Mouse (Mus musculus): ENCODE results near the gene Snrnp35.
A peak's percentile ranks its signal among the peaks of the same experiment; 100 is the strongest.
"Not testable (repeated sequence)": the region's sequence is repeated elsewhere in the genome, so short reads cannot be mapped to it uniquely, and the experiment has no call there.

Snrnp35 gene

DNA sequence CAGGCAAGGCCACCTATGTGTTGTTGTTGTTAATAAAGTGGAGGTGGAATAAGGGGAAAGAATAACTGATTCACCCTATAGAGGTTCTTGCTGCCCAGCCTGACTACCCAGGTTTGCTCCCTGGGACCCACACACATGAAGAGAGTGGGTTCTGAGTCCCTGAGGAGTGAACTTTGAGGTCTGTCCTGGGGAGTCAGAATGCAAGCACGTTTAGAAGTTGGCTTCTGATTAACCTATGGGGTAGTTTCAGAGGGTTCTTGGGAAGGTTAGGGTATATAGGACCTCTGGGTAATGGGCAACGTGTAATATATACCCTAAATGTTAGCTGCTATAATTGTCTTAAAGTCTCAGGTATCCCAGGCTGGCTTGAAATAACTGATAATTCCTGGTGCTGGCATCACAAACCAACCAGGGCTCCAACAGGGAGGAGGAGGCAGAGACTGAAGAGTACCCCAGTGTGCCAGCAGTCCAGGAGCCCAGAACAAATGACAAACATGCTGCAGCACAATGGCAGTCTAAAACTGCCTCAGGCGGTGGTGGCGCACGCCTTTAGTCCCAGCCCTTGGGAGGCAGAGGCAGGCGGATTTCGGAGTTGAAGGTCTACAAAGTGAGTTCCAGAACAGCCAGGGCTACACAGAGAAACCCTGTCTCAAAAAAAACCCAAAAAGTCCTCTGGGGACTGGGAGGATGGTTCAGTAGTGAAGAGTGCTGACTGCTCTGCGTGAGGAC lies 20.5 kb upstream of the Snrnp35 start:
- no peak for DNase-seq (ENCODE audit: low read depth)

DNA sequence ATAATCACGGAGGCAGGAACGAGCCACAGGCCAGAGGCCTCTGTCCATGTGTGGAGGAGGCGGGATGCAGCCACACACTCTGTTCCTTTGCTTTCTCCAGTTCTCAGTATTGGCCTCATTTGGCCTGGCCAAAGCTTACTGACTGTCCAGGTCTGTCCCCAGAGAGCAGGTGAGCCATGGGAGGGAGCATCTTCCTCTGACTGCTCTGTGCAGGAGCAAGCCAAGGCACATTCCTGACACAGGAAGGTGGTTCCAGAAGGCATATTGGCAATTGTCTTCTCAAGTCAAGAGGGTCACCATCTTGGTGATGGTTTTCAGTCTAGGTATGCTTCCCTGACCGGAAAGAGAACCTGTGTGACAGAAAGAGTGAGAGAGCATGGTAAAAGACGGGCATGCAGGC lies 19.5 kb upstream of the Snrnp35 start:
- no peak for DNase-seq (ENCODE audit: low read depth)

DNA sequence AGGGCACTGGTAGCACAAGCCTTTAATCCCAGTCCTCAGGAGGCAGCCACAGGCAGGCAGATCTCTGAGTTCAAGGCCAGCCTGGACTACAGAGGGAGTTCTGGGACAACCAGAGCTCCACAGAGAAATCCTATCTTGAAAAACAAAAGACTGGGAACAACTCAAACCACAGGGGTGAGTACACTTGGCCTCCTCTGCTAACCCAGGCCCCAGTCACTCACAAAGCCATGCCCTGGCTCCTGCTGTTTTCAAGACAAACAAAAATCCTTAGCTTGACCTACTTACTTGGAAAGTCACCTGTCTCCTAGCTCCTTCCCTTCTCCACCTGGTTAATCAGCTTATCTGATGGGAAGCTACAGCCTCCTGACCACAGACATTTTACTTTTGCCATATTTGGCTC lies 18.0 kb upstream of the Snrnp35 start:
- no peak for DNase-seq (ENCODE audit: low read depth)

DNA sequence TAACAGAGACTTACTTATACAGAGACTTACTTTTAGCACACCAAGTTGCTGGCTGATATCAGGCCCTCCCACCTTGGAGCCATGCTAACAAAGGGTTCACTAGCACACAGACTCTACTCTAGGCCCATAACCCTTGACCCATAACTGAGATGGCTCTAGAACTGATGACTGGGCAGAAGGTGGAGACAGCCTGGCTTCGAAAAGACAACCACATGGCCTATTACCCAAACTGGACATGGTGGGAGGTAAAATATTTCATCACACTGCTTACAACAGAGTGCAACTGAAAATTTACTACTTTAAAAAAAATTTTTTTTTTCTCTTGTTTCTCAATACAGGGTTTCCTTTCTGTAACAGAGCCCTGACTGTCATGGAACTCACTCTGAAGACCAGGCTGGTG lies 15.2 kb upstream of the Snrnp35 start:
- peak; percentile 70 for DNase-seq (ENCODE audit: low read depth)

DNA sequence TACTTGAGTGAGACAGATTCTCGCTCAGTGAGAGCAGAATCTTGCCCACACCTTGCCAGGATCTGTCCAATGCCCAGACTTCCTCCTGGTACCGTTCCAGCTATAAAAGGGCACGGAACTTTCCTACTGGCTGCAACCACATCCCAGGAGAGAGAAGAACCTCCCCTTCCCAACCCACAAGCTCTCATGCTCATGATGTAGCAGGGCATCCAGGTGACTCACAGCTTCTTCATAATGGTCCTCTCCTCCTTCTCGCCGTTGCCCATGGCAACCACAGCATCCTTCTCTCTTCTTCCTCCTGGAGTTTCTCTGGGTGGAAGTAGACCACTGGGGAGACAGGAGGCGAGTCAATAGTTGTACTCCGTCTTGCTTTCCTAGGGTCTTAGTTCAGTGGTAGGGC lies 14.6 kb upstream of the Snrnp35 start:
- no peak for DNase-seq (ENCODE audit: low read depth)

DNA sequence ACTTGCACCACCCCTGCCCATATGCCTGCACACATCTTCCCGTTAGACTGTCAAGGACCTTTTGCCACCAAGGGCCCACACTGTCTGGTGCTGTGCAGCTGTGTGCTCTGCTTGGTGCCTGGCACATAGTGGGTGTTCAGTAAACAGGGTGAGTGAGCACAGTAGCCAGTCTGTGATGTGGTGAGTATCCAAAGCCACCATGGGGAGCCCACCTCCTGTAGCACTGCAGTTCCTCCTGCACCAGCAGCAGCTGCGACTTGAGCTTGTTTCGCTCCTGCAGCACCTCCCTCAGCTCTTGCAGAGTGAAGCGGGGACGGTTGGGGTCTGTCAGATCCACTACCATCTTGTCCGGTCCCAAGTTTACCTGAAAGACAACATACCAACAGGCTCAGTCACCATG lies 13.4 kb upstream of the Snrnp35 start:
- no peak for DNase-seq (ENCODE audit: low read depth)

DNA sequence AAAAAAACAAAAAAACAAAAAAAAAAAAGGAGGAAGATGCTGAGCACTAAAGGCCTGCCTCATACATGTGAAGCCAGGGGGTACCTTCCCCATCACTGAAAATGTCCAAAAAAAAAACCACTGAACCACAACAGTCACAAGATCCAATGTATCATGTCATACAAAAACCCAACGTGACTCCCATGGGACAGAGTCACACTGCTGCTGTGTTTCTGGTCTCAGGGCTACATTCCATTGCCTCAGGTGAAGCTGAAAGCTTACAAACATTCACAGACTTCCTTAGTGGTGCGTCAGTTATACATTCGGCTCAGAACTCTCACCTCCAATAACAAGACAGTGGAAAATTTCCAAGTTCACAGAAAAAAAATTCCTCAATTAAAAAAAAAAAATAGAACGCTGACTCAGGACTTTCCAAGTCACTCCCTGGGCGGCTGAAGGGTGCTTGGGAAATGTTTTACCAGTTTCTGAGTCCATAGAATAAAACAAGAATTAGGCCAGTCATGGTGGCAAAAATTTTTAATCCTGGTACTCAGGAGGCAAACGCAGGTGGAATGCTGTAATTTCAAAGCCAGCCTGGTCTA lies 12.3 kb upstream of the Snrnp35 start:
- no peak for DNase-seq (ENCODE audit: low read depth)

DNA sequence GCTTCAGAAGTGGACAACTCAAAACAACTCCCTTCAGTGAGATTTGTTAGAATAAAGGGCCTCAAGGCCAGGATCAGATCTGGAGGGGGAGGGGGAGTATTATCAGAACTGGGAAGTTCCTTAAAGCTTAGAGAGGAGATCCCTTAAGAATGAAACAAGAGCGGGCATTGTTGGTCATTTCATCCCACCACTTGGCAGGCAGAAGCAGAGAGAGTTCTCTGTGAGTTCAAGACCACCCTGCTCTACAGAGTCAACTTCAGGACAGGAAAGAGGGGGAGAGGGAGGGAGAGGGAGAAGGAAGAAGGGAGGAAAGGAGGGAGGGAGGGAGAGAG lies 4.1 kb upstream of the Snrnp35 start:
- DNase-seq (ENCODE audit: low read depth) = no peak

DNA sequence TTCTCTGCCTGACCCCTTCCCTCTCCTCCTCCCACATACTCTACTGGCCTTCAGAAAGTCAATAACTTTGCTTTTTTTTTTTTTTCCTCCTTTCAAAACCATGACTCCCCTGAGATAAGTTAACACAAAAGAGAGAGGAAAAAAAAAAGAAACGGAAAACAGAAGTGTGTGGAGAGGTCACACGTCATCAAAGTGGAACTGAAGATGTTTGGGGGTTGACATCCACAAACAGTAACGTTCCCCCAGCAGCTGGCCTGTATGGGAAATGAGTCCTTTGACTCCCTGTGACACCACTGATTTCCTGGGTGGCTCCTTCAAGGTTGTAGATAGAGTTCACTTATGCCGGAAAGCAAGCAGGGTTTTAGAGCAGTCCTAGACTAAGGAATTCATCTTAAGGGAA lies 2.8 kb upstream of the Snrnp35 start:
- no peak for DNase-seq (ENCODE audit: low read depth)

DNA sequence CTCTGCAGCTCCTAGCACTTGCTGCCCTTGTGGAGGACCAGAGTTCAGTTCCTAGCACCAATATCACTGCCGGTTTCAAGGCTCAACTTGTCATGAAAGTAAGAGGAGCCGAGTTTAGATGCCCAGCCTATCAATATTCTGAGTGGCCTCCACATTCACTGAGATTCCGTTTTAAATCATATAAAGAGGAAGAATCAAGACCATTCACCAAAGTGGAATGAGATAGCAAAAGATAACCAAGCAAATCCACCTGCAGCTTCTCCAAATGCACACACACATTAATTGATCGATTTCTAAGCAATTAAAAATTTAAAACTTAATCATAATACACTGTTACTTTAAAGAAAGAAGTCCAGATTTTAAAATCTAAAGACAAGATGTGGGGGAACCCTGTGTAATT lies 1.2 kb upstream of the Snrnp35 start:
- DNase-seq (ENCODE audit: low read depth) = no peak

DNA sequence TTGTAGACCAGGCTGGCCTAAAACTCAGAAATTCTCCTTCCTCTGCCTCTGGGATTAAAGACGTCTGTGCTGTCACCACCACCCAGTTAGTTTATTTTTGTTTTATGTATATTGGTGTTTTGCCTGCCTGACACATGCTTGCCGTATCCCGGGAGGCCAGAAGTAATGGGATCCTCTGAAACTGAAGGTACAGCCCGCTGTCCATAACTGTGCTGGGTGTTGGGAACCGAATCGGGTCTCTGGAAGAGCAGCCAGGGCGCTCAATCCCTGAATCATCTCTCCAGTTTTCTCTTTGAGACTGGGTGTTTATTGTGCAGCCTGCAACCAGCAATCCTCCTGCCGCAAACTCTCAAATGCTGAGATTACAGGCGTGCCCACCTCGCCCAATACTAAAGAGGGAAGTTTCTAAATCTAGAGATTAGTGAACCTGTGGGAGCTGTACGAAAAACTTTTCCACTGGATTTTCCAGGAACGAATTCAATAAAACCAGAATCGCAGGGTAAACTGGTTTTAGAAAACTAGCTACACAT lies 433 bp upstream of the Snrnp35 start:
- DNase-seq (ENCODE audit: low read depth) = no peak

DNA sequence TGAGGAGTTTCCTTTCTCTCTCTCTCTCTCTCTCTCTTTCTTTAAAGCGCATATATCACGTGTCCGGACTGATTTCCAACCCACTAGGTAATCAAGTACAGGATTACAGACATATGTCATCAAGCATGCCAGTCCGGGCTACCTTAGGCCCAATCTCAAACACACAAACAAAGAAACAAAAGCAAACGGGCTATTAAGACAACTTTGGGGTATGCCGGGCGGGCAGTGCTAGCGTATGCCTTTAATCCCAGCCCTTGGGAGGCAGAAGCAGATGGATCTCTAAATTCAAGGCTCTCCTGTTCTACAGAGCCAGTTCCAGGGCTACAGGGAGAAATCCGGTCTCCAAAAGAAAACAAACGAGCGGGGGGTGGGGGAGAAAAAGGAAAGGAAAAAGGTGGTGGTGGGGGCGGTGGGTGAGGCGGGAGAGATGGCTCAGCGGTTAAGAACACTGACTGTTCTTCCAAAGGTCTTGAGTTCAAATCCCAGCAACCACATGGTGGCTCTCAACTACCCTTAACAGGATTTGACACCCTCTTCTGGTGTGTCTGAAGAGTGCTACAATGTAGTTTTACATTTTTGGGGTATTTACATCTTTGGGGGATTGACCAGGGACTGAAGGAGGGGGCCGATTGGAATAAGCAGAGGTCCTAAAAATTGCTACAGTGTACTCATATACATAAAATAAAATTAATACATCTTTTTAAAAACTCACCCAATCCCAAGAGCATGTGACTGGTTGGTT lies 892 bp downstream of the Snrnp35 start:
- DNase-seq (ENCODE audit: low read depth) = no peak

DNA sequence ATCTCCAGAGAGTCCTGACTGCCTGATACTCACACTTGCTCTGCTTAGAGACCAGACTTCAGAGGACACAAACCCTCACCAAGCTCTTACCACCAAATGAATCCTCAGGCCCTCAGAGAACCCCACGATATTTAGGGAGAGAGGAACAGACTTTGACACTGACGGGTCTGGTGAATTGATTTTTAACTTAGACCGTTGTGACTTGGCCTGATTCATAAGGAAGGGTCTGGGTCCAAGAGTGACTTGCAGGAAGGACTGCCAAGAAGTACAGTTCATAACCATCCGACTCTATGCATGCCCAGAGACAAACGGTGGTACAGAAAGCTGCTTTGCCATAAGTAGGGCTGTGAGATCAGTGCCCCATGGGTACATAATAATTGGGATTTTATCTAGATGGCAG lies 2.7 kb downstream of the Snrnp35 start:
- no peak for DNase-seq (ENCODE audit: low read depth)

DNA sequence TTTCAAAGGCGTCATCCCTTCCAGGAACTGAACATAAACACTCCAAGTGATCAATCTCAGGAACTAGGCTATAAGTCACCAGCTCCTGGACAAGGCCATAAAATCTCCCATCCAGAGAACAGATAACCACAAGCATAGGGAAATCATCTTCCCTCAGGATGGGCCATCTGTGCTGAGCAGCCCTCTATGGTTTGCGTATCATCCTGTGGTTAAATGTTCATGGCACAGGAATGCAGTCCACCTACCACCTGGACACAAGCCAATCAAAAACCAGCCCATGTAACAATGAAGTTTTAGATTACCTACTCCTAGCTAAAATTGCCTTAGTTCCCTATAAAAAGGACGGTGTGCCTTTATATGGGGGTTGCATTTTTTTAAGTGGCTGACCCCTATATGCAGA lies 6.0 kb downstream of the Snrnp35 start:
- DNase-seq (ENCODE audit: low read depth) = no peak

DNA sequence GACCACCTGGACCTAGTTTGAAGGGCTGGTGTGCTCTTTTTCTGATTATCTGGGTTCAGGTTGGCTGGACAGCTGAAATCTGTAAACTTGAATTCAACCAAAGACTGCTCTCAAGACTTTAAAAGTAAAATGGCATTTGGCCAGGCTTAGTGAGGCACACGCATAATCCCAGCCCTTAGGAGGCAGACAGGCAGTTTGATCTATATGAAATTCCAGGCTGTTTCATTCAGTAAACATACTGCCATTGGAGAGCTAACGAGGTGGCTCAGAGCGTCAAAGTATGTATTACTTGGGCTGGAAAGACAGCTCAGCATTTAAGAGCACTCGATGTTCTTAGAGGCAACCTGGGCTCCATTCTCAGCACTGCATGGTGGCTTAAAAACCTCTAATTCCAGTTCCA lies 8.8 kb downstream of the Snrnp35 start:
- DNase-seq (ENCODE audit: low read depth) = no peak

DNA sequence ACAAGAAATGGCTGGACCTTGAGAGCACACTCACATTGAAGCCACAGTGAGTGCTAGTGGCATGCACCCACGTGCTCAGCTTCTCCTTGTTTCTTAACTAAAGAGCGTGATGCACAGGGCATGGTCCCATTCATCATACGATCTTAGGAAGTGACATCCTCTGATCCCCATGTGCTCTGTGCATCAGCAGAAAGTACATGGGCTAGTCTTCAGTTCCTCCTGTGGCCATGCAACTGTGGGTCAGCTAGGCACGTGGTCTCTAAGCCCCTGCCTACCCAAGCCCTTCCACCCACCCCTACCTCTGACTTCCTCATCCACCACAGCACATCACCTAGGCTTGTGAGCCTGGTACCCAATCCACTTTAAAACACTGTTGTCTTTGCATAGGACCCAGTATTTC lies 9.7 kb downstream of the Snrnp35 start:
- no peak for DNase-seq (ENCODE audit: low read depth)

DNA sequence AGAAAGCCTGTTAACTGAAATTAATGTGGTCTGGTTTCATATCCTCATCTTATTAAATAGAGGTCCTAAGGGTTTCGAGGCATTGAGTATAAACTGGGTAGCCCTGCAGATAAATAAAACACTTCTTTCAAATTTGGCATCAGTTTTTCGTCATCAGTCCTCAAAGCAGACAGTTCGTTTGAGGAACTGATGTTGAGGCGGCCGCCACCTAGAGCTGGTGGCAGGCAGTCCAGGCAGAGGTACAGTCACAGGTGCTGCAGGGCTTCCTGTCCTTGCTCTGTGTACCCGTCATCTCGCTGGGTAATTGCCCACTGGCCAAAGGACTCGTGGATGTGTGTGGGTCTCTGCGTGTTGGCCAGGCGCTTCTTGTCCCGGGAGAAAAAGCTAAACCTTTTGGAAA lies 10.5 kb downstream of the Snrnp35 start:
- no peak for DNase-seq (ENCODE audit: low read depth)

DNA sequence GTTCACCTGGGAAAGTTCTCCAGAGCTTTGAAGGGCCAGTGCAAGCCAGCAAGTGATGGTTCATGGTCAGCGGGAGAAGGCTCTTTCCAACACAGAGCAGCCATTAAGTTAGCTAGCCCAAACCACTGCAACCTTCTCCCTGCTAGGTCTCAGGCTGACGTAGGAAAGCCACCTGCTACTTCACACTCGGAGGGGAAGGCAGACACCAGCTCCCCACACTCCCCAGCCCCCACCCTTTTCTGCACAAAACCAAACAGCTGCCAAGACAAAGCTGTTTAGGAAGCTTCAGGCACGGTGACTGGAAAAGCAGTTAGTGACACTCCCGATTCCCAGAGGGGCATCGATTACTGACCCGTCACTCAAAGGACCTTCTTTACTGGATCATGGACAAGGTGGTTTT lies 12.6 kb downstream of the Snrnp35 start:
- no peak for DNase-seq (ENCODE audit: low read depth)

DNA sequence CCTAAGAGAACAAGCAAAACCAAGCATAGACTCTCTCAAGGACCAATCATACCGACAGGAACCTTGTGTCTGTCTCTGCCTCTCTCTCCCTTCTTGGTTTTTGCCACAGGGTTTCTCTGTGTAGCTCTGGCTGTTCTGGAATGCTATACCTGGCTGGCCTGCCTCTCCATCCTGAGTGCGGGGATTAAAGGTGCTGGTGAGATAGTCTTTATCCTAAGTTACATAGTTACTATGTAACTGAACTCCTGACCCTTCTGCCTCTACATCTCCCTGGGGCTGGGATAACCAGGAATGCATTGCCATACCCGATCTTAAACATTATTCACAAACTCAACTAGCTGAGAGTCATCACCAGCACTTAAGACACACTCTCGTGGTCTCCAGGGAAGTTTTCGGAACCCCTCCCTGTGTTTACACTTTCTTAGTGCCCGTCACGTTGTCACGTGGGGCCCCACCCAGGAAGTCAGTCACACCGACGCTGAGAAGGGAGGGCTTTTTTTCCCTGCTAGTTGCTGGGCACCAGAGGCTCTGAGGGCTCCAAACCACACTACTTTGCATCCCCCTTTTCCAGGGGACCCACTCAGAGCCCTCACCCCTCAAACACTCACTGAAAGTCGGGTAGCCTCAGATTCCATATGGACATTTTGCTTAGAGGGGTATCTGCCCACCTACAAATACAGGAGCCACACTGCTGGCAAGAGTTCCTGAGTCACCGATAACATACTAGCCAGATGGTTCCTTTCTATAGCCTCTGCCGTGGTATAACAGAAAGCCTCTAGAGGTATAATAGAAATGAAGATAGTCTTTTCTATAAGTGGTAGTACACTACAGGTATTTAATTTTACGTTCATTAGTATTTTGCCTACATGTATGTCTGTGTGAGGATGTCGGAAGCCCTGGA lies 13.9 kb downstream of the Snrnp35 start:
- DNase-seq (ENCODE audit: low read depth) = no peak

DNA sequence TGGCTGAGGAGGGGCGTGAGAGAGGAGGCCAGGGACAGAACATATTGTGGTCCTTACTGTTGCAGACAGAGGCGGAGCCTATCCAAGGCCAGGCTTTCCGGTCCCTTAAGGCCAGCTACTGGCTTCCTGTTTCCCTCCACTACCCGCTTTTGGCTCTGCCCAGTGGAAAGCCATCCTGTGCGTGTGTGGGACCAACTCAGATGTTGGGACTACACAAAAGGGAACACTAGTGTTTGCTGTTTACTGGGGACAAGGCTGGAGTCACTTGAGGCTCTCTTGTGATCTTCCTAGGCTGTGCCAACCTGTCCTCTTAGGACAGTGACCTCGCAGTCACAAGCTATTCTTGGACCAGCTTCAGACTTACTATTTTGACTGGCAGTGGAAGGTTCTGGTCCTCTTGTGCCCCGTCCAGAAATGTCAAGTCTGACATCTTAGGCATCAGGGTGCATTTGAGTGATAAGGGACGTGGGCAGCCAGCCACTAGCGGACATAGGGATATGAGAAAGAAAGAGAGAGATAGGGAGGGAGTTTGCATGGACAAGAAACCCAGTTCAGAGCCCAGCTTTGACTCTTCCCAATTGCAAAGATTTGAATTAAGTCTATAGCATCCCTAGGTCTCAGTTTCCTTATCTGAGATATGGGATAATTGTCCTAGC lies 15.4 kb downstream of the Snrnp35 start:
- DNase-seq (ENCODE audit: low read depth) = peak; percentile 79

DNA sequence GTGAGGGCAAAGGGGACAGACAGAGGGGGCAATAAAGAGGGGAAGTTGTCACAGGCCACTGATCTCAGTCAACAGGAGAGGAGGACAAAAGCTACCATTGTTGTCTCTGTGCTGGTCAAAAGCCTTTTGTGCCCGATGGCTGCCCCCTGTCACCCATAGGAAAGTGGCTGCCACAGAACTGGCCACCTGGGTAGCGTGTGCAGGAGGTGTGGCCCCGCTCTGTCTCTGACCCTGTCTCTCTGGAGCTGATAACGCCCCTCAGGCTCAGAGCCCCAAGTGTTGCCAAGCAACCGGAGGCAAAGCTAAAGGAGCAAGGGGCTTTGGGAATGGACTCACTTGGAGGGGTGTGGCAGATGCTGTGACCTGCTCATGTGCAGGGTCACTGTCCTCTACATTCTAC lies 16.1 kb downstream of the Snrnp35 start:
- no peak for DNase-seq (ENCODE audit: low read depth)

DNA sequence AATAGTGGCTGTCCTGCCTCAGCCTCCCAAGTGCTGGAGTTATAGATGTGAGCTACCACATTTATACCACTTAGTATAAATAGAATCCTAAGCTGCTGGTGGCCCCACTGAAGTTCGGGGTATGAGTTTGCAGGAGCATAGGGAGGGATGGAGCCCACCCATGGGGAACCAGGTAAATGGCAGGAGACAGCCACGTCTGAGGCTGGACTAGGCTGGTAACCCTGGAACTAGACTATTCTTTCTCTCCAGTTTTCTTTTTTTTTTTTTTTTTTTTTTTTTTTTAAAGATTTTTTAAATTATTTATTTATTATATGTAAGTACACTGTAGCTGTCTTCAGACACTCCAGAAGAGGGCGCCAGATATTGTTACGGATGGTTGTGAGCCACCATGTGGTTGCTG lies 17.1 kb downstream of the Snrnp35 start:
- not testable (repeated sequence) for DNase-seq (ENCODE audit: low read depth)

Data from 416B (cell line).